Mouse (Mus musculus): Measurements from ENCODE around the gene Pgghg. TPM values are rescaled to one million over a fixed set of nuclear protein-coding genes. Genes with fewer than 3 reads are reported as not detected.

The Pgghg gene
- polyA plus RNA-seq, 1 experiment from 2014 or later: 31.0 TPM

DNA sequence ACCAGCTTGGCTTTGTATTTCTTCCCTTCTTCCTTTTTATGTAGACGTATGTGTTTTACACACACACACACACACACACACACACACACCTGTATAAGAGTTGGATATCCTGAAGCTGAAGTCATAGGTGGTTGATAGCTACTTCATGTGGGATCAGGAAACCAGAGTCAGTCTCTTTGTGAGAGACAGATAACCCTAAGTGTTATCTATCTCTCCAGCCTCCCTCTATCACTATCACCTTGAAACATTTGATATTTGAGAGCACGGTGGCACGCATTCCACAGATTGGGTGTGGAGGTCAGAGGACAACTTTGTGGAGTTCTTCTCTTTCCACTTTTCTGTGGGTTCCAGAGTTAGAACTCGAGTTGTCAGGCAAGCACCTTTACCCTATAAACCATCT, 21.3 kb upstream of the Pgghg start:
- WGBS: 57% methylated on average over 4 of the region's 4 CpGs
- Histone ChIP-seq H3K27ac (ENCODE audit: low read length) (no peak overlapping the region), H3K36me3 (ENCODE audit: control insufficient read depth, insufficient read depth, low read length) (no peaks in the 10 kb centered on the region), H3K4me2 (replicated peaks; ENCODE audit: low read depth, low read length) (no peak overlapping the region), H3K9me3 (ENCODE audit: control insufficient read depth, low read depth, low read length) (no peaks in the 10 kb centered on the region), H3K9ac (replicated peaks; ENCODE audit: low read depth, low read length) (no peak overlapping the region), H3K27me3 (ENCODE audit: control insufficient read depth, insufficient read depth, low read length) (peaks cover 36% of the 10 kb centered on the region), H3K4me3 (ENCODE audit: low read depth, low read length) (no peak overlapping the region), H3K4me1 (ENCODE audit: control insufficient read depth, insufficient read depth, low read length) (peaks cover 10% of the 10 kb centered on the region; the same call in 1 of the 2 replicates)
- ATAC-seq (ENCODE audit: insufficient number of reproducible peaks, insufficient read depth, low FRiP score, low read depth): no peak

DNA sequence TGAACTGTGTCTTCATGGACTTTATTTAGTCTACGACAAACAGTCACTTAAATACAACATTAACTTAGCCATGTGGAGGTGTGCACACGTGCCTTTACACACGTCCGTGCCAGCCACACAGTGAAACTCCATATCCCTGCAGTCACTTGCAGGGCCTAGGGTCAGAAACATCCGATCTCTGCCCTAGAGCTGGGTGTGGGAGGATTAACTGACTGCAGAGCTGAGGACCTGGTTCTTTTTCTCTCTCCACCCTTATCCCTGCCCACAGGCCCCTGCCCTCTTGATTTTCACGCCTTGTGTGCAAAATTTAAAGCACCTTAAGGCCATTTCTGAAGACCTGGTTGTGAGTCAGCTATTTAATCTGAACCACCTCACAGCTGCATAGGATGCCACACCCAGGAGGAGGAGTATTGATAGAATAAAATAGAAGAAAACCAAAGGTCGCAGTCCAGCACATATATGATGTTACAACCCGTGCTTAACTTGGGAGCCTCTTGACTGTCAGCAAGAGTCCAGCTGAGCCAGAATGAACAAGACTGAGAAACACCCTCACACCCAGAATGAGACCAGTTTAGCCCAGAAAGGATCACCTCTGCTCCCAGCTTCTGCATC, 20.7 kb upstream of the Pgghg start, which contains the start of gene Nlrp6:
TSS of gene Nlrp6 (plus strand) at position 485 of the 612 bp plus-strand sequence.
- no peak within 1 kb of the TSS for H3K4me3 ChIP-seq (ENCODE audit: low read depth, low read length)
- no peak within 1 kb of the TSS for H3K4me2 ChIP-seq (replicated peaks; ENCODE audit: low read depth, low read length)
- peaks cover 10% of the 10 kb centered on the region; the same call in 1 of the 2 replicates for H3K4me1 ChIP-seq (ENCODE audit: control insufficient read depth, insufficient read depth, low read length)
- peaks cover 36% of the 10 kb centered on the region for H3K27me3 ChIP-seq (ENCODE audit: control insufficient read depth, insufficient read depth, low read length)
- H3K36me3 ChIP-seq (ENCODE audit: control insufficient read depth, insufficient read depth, low read length): no peaks in the 10 kb centered on the region
- WGBS: 67% methylated on average over 8 of the region's 8 CpGs
- H3K9me3 ChIP-seq (ENCODE audit: control insufficient read depth, low read depth, low read length): no peaks in the 10 kb centered on the region
- no peak within 1 kb of the TSS for H3K9ac ChIP-seq (replicated peaks; ENCODE audit: low read depth, low read length)
- no peak for ATAC-seq (ENCODE audit: insufficient number of reproducible peaks, insufficient read depth, low FRiP score, low read depth)
- no peak within 1 kb of the TSS for H3K27ac ChIP-seq (ENCODE audit: low read length)

GRCm38 (mm10) chr7:140921225-140921975, 19.8 kb upstream of the Pgghg start:
- Histone ChIP-seq H3K9me3 (ENCODE audit: control insufficient read depth, low read depth, low read length) (no peaks in the 10 kb centered on the region), H3K9ac (replicated peaks; ENCODE audit: low read depth, low read length) (no peak overlapping the region), H3K4me2 (replicated peaks; ENCODE audit: low read depth, low read length) (no peak overlapping the region), H3K27ac (ENCODE audit: low read length) (no peak overlapping the region), H3K36me3 (ENCODE audit: control insufficient read depth, insufficient read depth, low read length) (no peaks in the 10 kb centered on the region), H3K4me1 (ENCODE audit: control insufficient read depth, insufficient read depth, low read length) (peaks cover 10% of the 10 kb centered on the region; the same call in 1 of the 2 replicates), H3K4me3 (ENCODE audit: low read depth, low read length) (no peak overlapping the region), H3K27me3 (ENCODE audit: control insufficient read depth, insufficient read depth, low read length) (peaks cover 36% of the 10 kb centered on the region)
- WGBS: 30% methylated on average over 22 of the region's 22 CpGs
- no peak for ATAC-seq (ENCODE audit: insufficient number of reproducible peaks, insufficient read depth, low FRiP score, low read depth)

DNA sequence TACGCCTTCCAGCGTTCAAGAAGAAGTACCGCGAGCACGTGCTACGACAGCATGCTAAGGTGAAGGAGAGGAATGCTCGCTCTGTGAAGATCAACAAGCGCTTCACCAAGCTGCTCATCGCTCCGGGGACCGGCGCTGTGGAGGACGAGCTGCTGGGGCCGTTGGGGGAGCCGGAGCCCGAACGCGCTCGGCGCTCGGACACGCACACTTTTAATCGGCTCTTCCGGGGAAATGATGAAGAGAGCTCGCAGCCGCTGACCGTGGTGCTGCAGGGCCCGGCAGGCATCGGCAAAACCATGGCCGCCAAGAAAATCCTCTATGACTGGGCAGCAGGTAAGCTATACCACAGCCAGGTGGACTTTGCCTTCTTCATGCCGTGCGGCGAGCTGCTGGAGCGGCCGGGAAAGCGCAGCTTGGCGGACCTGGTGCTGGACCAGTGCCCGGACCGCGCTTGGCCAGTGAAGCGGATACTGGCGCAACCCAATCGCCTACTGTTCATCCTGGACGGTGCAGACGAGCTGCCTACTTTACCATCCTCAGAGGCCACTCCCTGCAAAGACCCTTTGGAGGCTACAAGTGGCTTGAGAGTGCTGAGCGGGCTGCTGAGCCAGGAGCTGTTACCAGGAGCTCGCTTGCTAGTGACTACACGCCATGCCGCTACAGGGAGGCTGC, 18.7 kb upstream of the Pgghg start:
- H3K36me3 ChIP-seq (ENCODE audit: control insufficient read depth, insufficient read depth, low read length): no peaks in the 10 kb centered on the region
- peak overlapping the region; percentile 28 for H3K4me3 ChIP-seq (ENCODE audit: low read depth, low read length)
- ATAC-seq (ENCODE audit: insufficient number of reproducible peaks, insufficient read depth, low FRiP score, low read depth): peak; percentile 31; the same call in 1 of the 2 replicates
- peaks cover 10% of the 10 kb centered on the region; the same call in 1 of the 2 replicates for H3K4me1 ChIP-seq (ENCODE audit: control insufficient read depth, insufficient read depth, low read length)
- under 1% methylated on average over 49 of the region's 49 CpGs for WGBS
- no peak overlapping the region for H3K9ac ChIP-seq (replicated peaks; ENCODE audit: low read depth, low read length)
- H3K27me3 ChIP-seq (ENCODE audit: control insufficient read depth, insufficient read depth, low read length): peaks cover 36% of the 10 kb centered on the region
- no peaks in the 10 kb centered on the region for H3K9me3 ChIP-seq (ENCODE audit: control insufficient read depth, low read depth, low read length)
- no peak overlapping the region for H3K27ac ChIP-seq (ENCODE audit: low read length)
- H3K4me2 ChIP-seq (replicated peaks; ENCODE audit: low read depth, low read length): peak overlapping the region; percentile 56

GRCm38 (mm10) chr7:140923070-140923775, 18.0 kb upstream of the Pgghg start:
- no peaks in the 10 kb centered on the region for H3K9me3 ChIP-seq (ENCODE audit: control insufficient read depth, low read depth, low read length)
- peaks cover 10% of the 10 kb centered on the region; the same call in 1 of the 2 replicates for H3K4me1 ChIP-seq (ENCODE audit: control insufficient read depth, insufficient read depth, low read length)
- WGBS: 26% methylated on average over 30 of the region's 30 CpGs
- no peak overlapping the region for H3K27ac ChIP-seq (ENCODE audit: low read length)
- no peak for ATAC-seq (ENCODE audit: insufficient number of reproducible peaks, insufficient read depth, low FRiP score, low read depth)
- H3K4me3 ChIP-seq (ENCODE audit: low read depth, low read length): peak overlapping the region; percentile 28
- peaks cover 36% of the 10 kb centered on the region for H3K27me3 ChIP-seq (ENCODE audit: control insufficient read depth, insufficient read depth, low read length)
- H3K9ac ChIP-seq (replicated peaks; ENCODE audit: low read depth, low read length): no peak overlapping the region; the same call in 1 of the 2 replicates
- H3K36me3 ChIP-seq (ENCODE audit: control insufficient read depth, insufficient read depth, low read length): no peaks in the 10 kb centered on the region
- peak overlapping the region; percentile 56 for H3K4me2 ChIP-seq (replicated peaks; ENCODE audit: low read depth, low read length)

- Histone ChIP-seq H3K9ac (replicated peaks; ENCODE audit: low read depth, low read length) (no peak overlapping the region), H3K27ac (ENCODE audit: low read length) (no peak overlapping the region), H3K9me3 (ENCODE audit: control insufficient read depth, low read depth, low read length) (no peaks in the 10 kb centered on the region), H3K27me3 (ENCODE audit: control insufficient read depth, insufficient read depth, low read length) (peaks cover 24% of the 10 kb centered on the region), H3K36me3 (ENCODE audit: control insufficient read depth, insufficient read depth, low read length) (no peaks in the 10 kb centered on the region), H3K4me3 (ENCODE audit: low read depth, low read length) (no peak overlapping the region), H3K4me1 (ENCODE audit: control insufficient read depth, insufficient read depth, low read length) (peaks cover 9% of the 10 kb centered on the region; the same call in 1 of the 2 replicates), H3K4me2 (replicated peaks; ENCODE audit: low read depth, low read length) (no peak overlapping the region)
- no peak for ATAC-seq (ENCODE audit: insufficient number of reproducible peaks, insufficient read depth, low FRiP score, low read depth)
- 79% methylated on average over 6 of the region's 6 CpGs for WGBS
These were observed 14.0 kb upstream of the Pgghg start for GRCm38 (mm10) chr7:140927181-140927580.

- Histone ChIP-seq H3K4me1 (ENCODE audit: control insufficient read depth, insufficient read depth, low read length) (peaks cover 15% of the 10 kb centered on the region; the same call in 1 of the 2 replicates), H3K4me3 (ENCODE audit: low read depth, low read length) (no peak overlapping the region), H3K9ac (replicated peaks; ENCODE audit: low read depth, low read length) (no peak overlapping the region), H3K9me3 (ENCODE audit: control insufficient read depth, low read depth, low read length) (no peaks in the 10 kb centered on the region), H3K4me2 (replicated peaks; ENCODE audit: low read depth, low read length) (no peak overlapping the region), H3K36me3 (ENCODE audit: control insufficient read depth, insufficient read depth, low read length) (no peaks in the 10 kb centered on the region), H3K27me3 (ENCODE audit: control insufficient read depth, insufficient read depth, low read length) (no peaks in the 10 kb centered on the region), H3K27ac (ENCODE audit: low read length) (no peak overlapping the region)
- no peak for ATAC-seq (ENCODE audit: insufficient number of reproducible peaks, insufficient read depth, low FRiP score, low read depth)
- WGBS: 42% methylated on average over 3 of the region's 3 CpGs
These were observed 2.8 kb upstream of the Pgghg start for GRCm38 (mm10) chr7:140938436-140938835.

DNA sequence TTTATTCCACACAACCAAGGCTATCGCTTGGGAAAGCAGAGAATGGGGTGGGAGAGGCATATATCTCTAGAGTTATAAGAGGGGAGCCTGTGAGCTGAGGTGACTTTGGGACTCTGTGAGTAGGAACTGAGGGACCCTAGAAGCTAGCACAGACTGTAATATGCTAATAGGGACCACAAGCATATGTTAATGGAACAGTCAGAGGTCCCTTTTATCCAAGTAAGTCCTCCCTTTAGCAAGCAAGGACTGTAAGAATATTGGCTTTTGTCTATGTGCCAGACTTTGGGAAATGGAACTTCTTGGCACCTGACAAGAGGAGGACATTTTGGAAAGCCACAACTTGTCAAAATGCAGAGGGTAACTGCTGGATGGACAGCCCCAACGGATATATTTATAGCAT, 2.3 kb upstream of the Pgghg start:
- Histone ChIP-seq H3K4me2 (replicated peaks; ENCODE audit: low read depth, low read length) (0 out of 2 replicates have a peak overlapping the region, but pooled peaks have one; percentile 38), H3K36me3 (ENCODE audit: control insufficient read depth, insufficient read depth, low read length) (no peaks in the 10 kb centered on the region)

More for the DNA sequence above, 2.3 kb upstream of the Pgghg start:
- no peak for ATAC-seq (ENCODE audit: insufficient number of reproducible peaks, insufficient read depth, low FRiP score, low read depth)
- Histone ChIP-seq H3K4me3 (ENCODE audit: low read depth, low read length) (no peak overlapping the region), H3K9ac (replicated peaks; ENCODE audit: low read depth, low read length) (no peak overlapping the region), H3K27ac (ENCODE audit: low read length) (peak overlapping the region; percentile 77; the same call in 1 of the 2 replicates), H3K4me1 (ENCODE audit: control insufficient read depth, insufficient read depth, low read length) (peaks cover 15% of the 10 kb centered on the region; the same call in 1 of the 2 replicates), H3K27me3 (ENCODE audit: control insufficient read depth, insufficient read depth, low read length) (no peaks in the 10 kb centered on the region), H3K9me3 (ENCODE audit: control insufficient read depth, low read depth, low read length) (no peaks in the 10 kb centered on the region)
- WGBS: 25% methylated on average over 2 of the region's 2 CpGs

Measured in stomach, embryonic 14.5 days (tissue).